Mouse (Mus musculus) kidney, postnatal 36 days (tissue): ENCODE data around the gene Serpinb1c.
A peak's percentile ranks its signal among the peaks of the same experiment; 100 is the strongest.
"Not testable (repeated sequence)": the region's sequence is repeated elsewhere in the genome, so short reads cannot be mapped to it uniquely, and the experiment has no call there.

Source experiments
- DNase-seq, 2 experiments: peaks; one replicate each; pipeline ENCODE4 v3.0.0; 2021 to 2022; ENCODE audit warnings: mixed read lengths in 2 of 2

Gene Serpinb1c

DNA sequence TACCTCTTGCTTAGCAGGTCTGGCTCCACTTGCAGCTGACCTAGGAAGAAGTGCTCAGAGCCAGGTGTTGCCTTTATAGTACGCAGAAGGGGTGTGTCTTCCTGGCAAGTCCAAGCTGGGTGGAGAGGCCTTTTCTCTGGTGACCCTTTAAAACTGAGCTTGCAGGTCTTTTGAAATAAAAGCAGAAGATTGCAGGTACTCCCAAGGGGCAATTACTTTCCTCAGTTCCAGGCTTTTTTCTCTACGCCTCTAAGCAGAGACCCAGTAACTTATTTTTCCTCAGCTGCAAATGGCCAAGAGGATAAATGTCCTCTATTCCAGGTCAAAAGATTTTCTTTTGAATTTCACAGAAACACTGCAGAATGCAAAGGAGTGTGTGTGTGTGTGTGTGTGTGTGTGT, at the start of gene Serpinb1c:
Gene Serpinb1c, minus strand, starts transcription at position 101 of the 400 bp plus-strand sequence.
- no peak for DNase-seq

GRCm38 (mm10) chr13:32939191-32939590, 41.2 kb upstream of the Serpinb1c start:
- DNase-seq = not testable (repeated sequence)

DNA sequence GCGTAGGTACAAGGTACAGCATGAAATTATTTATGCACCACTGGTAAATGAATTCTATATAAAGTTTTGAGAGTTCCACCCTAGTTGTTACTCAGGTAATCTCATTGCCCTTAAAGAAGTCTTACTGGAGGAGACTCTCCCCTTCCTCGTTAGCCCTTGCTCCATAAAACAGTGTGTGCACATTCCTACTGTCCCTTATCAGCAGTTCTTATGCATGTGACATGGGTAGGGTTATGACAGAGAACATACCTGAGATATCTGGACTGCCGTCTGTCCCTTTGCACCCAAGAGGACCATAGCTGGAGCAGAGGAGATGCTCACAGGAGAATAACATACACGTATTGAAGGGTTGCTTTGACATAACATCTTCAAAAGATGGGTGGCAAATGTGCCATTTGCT, 40.3 kb upstream of the Serpinb1c start:
- not testable (repeated sequence) for DNase-seq

DNA sequence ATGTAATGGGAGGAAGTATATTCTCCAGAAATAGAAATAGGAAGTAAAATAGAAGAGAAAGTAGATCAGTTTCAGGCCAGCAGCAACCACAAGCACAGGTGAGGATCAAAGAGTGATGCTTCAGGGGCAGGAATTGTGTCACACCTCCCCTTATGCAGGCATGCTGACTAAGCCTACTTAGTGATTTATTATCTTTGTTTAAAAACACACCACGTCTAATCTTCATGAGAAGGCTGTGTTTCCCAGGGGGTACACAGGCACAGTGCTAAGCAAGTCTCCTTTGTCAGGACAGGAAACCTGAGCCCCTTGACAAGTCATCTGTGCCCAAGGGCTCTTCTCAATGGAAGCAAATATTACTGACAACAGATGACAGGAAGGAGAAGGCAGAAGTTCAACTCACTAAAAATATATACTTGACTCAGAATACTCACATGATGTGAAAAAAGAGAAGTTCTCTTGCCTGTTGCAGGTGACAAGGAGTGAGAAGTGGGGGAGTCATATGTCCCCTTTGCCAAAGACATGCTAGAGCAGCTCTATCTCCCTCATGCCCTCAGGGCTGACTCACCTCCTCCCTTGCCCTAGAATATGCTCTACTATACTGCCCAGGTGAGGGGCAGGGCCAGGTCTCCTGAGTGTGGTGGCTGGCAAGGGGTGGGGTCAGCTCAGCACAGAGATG, 36.8 kb upstream of the Serpinb1c start:
- DNase-seq = no peak

GRCm38 (mm10) chr13:32929107-32929750, 31.2 kb upstream of the Serpinb1c start:
- DNase-seq = no peak

GRCm38 (mm10) chr13:32927241-32927640, 29.2 kb upstream of the Serpinb1c start:
- no peak for DNase-seq

- DNase-seq = no peak
Measured at GRCm38 (mm10) chr13:32926661-32927060, 28.6 kb upstream of the Serpinb1c start.

DNA sequence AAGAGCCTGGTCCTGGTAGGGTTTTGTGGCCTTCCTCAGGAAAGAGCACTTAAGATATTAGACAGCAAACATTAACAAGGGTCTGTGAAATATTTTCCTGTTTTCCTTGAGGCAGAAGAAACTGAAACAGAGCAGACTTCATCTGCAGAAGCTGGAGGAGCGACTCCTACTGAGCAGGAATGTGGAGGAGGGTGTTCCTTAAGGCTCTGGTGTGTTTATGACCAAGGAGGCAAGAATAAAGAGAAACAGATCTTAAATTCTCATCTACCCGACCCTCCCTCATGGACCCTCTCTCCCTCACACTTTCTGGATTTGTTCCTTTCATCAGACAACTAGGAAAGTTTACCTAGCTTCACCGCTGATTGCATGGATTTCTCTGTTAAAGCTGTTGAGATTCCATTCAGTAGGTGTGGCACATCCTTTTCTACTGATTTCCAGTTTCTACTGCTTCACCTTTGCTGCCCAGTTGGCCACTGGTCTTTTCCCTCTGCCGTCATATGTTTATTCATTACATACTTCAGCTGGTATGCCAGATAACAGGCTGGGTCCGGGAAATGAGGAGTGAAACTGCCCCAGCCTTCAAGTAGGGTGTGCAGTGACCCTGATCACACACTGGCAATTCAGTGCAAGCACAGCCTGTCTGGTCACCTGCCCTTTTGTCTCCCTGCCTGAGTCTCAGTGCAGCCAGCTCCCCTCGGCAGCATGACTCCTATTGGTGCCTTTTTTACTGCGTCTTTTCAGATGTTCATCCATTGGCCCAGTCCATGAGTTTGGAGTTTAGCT, 26.8 kb upstream of the Serpinb1c start:
- DNase-seq = peak; percentile 49 to 63

DNA sequence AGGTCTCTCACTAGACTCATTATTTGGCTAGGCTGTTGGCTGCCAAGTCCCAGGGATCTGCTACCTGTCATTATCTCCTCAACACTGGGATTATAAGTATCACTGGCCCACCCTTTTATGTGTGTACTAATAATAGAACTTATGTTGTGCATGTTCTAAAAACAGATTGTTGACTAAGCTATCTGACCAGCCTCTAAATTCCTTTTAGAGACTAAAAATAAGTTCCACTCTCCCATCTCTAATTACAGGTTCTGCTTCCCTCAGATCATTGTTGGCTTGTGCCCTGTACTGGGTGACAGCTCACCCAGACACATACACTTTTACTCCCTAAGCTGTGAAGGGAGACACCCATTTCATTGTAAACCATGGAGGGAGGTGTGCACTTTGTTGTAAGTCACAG, 24.6 kb upstream of the Serpinb1c start:
- DNase-seq = no peak

GRCm38 (mm10) chr13:32912770-32913380, 14.9 kb upstream of the Serpinb1c start:
- peak; percentile 16 to 42 for DNase-seq

- DNase-seq = no peak
Measured at GRCm38 (mm10) chr13:32908182-32908581, 10.2 kb upstream of the Serpinb1c start.

DNA sequence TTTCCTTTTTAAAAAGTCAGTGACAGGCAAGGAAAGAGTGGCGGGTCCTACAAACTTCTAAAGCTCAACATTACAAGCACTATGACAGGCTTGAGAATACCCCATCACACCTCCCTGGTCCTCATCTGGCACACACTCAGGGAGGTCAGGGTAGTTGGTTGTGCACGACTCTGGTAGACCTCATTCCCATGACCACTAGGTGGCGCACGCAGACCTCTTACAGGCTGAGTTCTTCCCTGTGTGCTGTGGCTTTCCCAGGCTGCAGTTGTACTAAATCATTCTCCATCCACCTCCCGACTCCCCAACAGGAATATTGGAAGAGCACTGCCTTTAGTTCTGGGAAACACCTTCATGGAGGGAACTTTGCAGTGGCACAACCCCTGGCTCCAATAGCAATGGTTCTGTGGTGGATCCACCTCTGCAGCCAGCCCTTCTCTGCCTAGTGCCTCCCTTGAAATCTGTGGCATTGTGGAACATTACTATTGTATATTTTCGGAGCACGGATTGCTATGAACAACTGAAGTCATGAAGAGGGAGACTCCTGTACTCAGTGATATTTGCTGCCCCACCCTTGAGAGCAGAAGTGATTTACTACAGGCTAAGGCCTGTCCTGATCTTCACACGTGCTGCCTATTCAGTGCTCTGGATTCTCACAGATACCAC, 5.3 kb upstream of the Serpinb1c start:
- peak; percentile 90 to 97 for DNase-seq

DNA sequence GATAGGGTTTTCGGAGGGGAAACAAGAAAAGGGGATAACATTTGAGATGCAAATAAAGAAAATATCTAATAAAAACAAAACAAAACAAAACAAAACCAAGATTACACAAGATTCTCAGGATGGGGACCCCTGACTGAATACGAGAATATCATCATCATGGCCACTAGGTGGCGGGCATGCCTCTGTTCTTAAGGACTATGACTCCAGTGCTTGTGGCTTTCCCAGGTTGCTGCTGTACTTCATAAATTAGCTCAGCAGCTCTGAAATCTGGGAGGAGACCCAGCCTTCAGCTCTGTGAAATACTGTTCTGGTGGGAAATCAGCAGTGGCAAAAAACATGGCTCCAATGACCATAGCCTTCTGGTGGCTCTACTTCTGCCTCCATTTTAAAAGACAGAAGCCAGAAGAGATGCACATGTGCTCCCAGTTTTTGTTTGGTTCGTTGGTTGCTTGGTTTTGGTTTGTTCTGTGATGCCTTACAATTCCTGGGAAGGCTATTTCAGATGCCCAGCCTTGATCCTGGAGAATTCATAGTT, 4.5 kb upstream of the Serpinb1c start:
- DNase-seq = peak; percentile 75 to 87

GRCm38 (mm10) chr13:32900639-32901038, 2.6 kb upstream of the Serpinb1c start:
- peak; percentile 49 to 78 for DNase-seq

DNA sequence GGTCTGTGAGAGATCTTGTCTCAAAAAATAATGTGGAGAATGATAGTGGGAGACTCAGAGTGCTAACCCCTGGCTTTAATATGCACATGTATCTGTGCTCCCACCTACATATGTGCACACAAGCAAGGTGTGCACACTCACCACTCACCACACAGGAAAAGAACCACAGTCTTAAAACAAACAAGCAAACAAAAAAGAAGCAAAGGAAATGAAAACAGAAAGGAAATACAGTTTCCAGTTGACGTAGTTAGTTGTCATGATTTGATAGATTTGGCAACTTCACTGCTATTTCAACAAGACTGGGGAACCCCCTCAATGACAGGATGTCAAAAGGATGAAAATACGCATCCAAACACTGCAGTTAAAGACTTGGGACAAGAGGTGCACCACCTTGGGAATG, 1.1 kb upstream of the Serpinb1c start:
- DNase-seq = not testable (repeated sequence)

GRCm38 (mm10) chr13:32896931-32897330, 1.1 kb downstream of the Serpinb1c start:
- no peak for DNase-seq

GRCm38 (mm10) chr13:32884755-32885154, 13.3 kb downstream of the Serpinb1c start:
- no peak for DNase-seq

- no peak for DNase-seq
Measured at GRCm38 (mm10) chr13:32873862-32874261, 24.1 kb downstream of the Serpinb1c start.

DNA sequence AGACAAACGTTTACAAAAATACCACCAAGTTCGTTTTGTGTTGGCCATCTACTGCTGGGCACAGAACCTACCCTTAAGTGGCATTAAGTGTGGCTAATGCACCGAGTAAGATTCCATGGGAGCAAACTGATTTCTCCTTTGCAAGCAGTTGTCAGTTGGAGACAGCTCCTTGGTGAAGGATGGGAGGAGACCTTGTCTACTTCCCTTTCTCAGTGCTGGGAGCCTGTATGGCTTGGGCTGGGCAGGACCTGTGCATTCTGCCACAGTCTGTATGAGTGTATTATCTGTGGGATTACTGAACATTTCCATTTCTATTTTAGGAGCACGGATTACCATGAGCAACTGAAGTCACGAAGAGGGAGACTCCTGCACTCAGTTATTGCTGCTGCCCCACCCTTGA, 29.2 kb downstream of the Serpinb1c start:
- no peak for DNase-seq

- DNase-seq = not testable (repeated sequence)
Measured at GRCm38 (mm10) chr13:32868233-32868632, 29.8 kb downstream of the Serpinb1c start.

DNA sequence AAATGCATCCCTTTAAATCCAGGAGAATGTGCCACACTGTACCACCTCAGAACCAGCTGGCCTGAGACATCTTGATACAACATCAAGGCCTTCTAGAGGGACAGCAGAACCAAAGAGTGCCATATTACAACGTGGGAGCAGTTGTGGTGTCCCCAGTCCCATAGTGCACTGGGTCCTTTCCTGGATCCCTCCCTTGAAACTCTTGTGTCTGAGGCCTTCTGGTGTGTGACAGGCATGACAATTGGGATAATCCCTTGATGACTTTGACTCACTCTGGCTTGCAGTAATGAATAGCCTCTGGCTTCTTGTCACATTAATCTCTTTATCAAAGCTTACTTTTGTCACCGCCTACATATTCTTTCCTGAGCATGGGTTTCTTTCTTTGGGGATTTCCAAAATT, 31.0 kb downstream of the Serpinb1c start:
- no peak for DNase-seq

DNA sequence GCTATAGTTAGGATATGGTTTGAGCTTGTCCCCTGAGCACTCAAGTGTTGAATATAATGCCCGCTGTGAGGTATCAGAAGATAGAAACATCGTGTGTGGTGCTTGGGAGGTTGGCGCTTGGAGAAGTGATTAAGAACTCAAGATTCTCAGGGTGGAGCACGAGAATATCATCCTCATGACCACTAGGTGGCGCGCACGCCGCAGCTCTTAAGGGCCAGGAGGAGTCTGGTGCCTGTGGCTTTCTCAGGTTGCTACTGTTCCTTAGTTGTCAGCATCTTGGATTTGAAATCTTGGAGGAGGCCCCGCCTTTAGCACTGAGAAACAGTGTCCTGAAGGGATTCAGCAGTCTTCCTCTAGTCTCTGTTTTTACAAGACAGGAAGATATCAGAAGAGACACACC, 31.5 kb downstream of the Serpinb1c start:
- peak; percentile 59 to 87 for DNase-seq
